Mouse (Mus musculus) embryo, embryonic 11.5 days (tissue): ENCODE data around the gene Klk1b1.
"Not testable (repeated sequence)": the region's sequence is repeated elsewhere in the genome, so short reads cannot be mapped to it uniquely, and the experiment has no call there.

ENCODE experiments used
- DNase-seq: peaks from one replicate; pipeline ENCODE4 v3.0.0-alpha.2; 2012; ENCODE audit warnings: low read depth, low spot score

Klk1b1 gene

DNA sequence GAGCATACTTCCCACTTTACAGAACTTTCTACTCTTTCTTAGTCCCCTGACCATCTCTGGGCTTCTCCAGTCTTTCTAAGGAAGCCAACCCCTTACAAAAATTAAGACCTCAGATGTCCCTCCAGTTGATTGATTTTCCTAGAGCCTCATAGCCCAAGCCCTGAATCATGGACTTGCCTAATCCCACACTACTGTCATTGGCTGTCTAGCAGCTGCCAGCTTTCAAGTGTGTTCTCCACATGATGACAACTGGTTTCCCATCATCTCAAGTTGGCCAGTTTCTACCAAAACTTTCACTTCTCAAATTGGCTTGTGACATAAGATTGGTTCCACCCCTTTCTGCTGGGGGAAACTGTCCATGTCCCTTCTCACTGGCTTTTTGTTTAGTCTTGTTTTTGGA lies 38.3 kb downstream of the Klk1b1 start:
- DNase-seq, result no peak

GRCm38 (mm10) chr7:44011868-44012267 lies 45.3 kb downstream of the Klk1b1 start, which contains the start of gene Klk1b26:
Gene Klk1b26, plus strand, starts transcription at chr7:44012168.
- not testable (repeated sequence) for DNase-seq

DNA sequence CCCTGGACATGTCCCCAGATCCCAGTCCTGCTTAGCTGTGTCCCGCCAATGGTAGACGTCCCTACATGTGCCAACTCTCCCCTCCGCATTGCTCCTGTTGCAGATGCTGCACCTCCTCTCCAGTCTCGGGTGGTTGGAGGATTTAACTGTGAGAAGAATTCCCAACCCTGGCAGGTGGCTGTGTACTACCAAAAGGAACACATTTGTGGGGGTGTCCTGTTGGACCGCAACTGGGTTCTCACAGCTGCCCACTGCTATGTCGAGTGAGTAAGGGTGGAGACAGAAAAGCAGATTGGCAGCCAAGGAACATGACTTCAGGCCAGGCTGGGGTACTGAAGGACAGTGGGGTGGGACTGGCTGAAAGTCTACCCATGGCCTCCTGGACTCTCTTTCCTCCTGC lies 48.1 kb downstream of the Klk1b1 start:
- not testable (repeated sequence) for DNase-seq

DNA sequence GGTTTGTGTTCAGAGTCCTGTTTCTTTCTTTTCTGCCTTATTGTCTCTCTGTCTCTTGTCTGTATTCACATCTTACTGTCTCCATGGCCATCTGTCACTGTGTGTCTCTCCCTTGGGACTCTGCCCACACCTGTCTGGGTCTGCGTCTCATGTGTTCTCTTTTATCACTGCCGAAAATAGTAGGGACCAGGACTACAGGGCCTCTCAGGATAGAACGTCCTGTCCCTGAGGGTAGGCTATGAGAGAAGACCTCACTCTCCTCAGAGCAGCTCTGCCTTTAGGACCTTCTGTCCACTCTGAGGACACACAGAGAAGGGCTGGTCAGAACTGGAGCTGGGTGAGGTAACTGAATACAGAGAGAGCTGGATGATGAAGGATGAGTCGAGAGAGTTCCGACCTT lies 48.5 kb downstream of the Klk1b1 start:
- DNase-seq, result no peak
